Comparison of ENCODE assay signal across 25 mouse cellular contexts in the genomic region with DNA sequence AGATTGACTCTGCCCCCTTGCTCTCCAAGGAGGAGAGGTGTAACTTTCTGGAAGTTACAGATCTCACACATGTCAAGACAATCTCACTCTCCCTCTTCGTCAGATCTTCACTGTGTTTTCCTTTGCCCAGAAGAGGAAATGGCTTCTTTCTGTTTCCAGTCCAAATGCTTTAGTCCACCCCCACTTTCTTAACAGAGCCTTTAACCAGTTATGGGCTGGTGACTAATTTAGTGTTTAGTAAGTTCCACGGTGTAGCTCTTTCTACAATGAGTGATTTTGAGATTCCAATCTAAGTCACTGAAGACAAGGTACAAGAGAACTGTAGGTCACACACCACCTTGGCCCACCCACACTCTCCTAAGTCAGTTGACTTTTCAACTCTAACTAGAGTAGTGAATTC.
DNase-seq lines count a peak whose midpoint lies in the region; ATAC-seq and TF ChIP-seq lines count a peak whose summit lies in the region.
"Had no signal": no experiment of that assay in that cellular context is flagged by ENCODE, and none has a peak within 500 bp of the region (broad histone marks: within the 10 kb centered on the region; RNA-seq: fewer than 3 reads in every experiment).

No protein-coding gene starts in this region.

- H3K4me1 ChIP-seq in lung, postnatal 0 days (ENCODE audit: insufficient read depth, low read depth, low read length) = 0 out of 2 replicates have a peak, but pooled peaks cover 2% of the 10 kb centered on the region
- no peaks in the 10 kb centered on the region for H3K4me1 ChIP-seq in lung, adult 2 months (ENCODE audit: control insufficient read depth, insufficient read depth, low read length)
- no peaks in the 10 kb centered on the region for H3K4me1 ChIP-seq in midbrain, embryonic 15.5 days
- H3K4me1 ChIP-seq: embryonic facial prominence, embryonic 13.5 days; embryonic facial prominence, embryonic 15.5 days; forebrain, embryonic 13.5 days; forebrain, embryonic 15.5 days had no signal

- H3K36me3 ChIP-seq in lung, postnatal 0 days (ENCODE audit: insufficient read depth, low read length) = no peaks in the 10 kb centered on the region
- H3K36me3 ChIP-seq in midbrain, embryonic 15.5 days (replicated peaks) = no peaks in the 10 kb centered on the region
- H3K36me3 ChIP-seq: embryonic facial prominence, embryonic 13.5 days; embryonic facial prominence, embryonic 15.5 days; forebrain, embryonic 15.5 days; G1E had no signal

- ATAC-seq in lung, postnatal 0 days = no peak
- ATAC-seq in common myeloid progenitor, adult 5-6 weeks (replicated peaks; ENCODE audit: low read depth, poor library complexity, severe bottlenecking) = 0 out of 2 replicates have a peak, but pooled peaks have one; percentile 42
- ATAC-seq in granulocyte monocyte progenitor cell, adult 5-6 weeks (replicated peaks; ENCODE audit: poor library complexity, severe bottlenecking) = peak; percentile 64
- ATAC-seq in megakaryocyte progenitor cell, adult 5-6 weeks (replicated peaks; ENCODE audit: poor library complexity) = peak; percentile 31; the same call in 1 of the 2 replicates
- no peak for ATAC-seq in monocyte, adult 5-6 weeks (replicated peaks; ENCODE audit: insufficient number of reproducible peaks, low FRiP score, low TSS enrichment, poor library complexity, severe bottlenecking)
- ATAC-seq in midbrain, embryonic 15.5 days (replicated peaks) = no peak
- ATAC-seq: forebrain, embryonic 13.5 days; forebrain, embryonic 15.5 days; forebrain, postnatal 0 days; Patski had no signal

- 39% methylated on average over 2 of the region's 2 CpGs for WGBS in lung, postnatal 0 days
- 36% methylated on average over 2 of the region's 2 CpGs for WGBS in lung, adult 2 months
- WGBS in midbrain, embryonic 15.5 days = 70% methylated on average over 2 of the region's 2 CpGs

- H3K9me3 ChIP-seq in lung, postnatal 0 days (ENCODE audit: low read length) = no peaks in the 10 kb centered on the region
- H3K9me3 ChIP-seq in midbrain, embryonic 15.5 days = no peaks in the 10 kb centered on the region
- H3K9me3 ChIP-seq: embryonic facial prominence, embryonic 13.5 days; embryonic facial prominence, embryonic 15.5 days; forebrain, embryonic 13.5 days; forebrain, embryonic 15.5 days; G1E had no signal

- no peak for TF ChIP-seq CTCF in lung, postnatal 0 days (IDR thresholded peaks at IDR 0.05)
- TF ChIP-seq CTCF in lung, adult 2 months (IDR thresholded peaks at IDR 0.05; ENCODE audit: insufficient read depth, low read length) = no peak

- no peak for TF ChIP-seq POLR2A in lung, adult 2 months (IDR thresholded peaks at IDR 0.05; ENCODE audit: borderline replicate concordance, extremely low read depth, low read depth, low read length)

- H3K27me3 ChIP-seq in lung, postnatal 0 days (replicated peaks; ENCODE audit: insufficient read depth, low read length) = no peaks in the 10 kb centered on the region
- no peaks in the 10 kb centered on the region for H3K27me3 ChIP-seq in midbrain, embryonic 15.5 days (replicated peaks)
- H3K27me3 ChIP-seq: embryonic facial prominence, embryonic 13.5 days; embryonic facial prominence, embryonic 15.5 days; forebrain, embryonic 13.5 days; forebrain, embryonic 15.5 days; Patski had no signal

- peak; percentile 30 for DNase-seq in lung, postnatal 0 days (ENCODE audit: low spot score)
- DNase-seq in lung, adult 2 months = no peak
- no peak for DNase-seq in T-cell, adult 2 months (ENCODE audit: low spot score)
- DNase-seq: adrenal gland, adult 2 months; adrenal gland, postnatal 10 days; adrenal gland, postnatal 25 days; cerebellum, adult 11 months; cerebellum, adult 18-20 months; cerebellum, adult 8-10 months; cerebellum, adult 9-11 months; cerebellum, postnatal 14 days; cerebellum, postnatal 36 days; embryo, embryonic 11 days; forebrain, postnatal 0 days had no signal

- H3K4me3 ChIP-seq in lung, postnatal 0 days (ENCODE audit: low read depth, low read length) = no peak overlapping the region
- no peak overlapping the region for H3K4me3 ChIP-seq in lung, adult 2 months (replicated peaks; ENCODE audit: extremely low read depth, low read depth, low read length)
- no peak overlapping the region for H3K4me3 ChIP-seq in midbrain, embryonic 15.5 days
- H3K4me3 ChIP-seq: embryonic facial prominence, embryonic 13.5 days; embryonic facial prominence, embryonic 15.5 days; forebrain, embryonic 13.5 days; forebrain, embryonic 15.5 days had no signal

- H3K27ac ChIP-seq in lung, postnatal 0 days (ENCODE audit: low read length) = no peak overlapping the region
- no peak overlapping the region for H3K27ac ChIP-seq in midbrain, embryonic 15.5 days
- H3K27ac ChIP-seq: embryonic facial prominence, embryonic 13.5 days; embryonic facial prominence, embryonic 15.5 days; forebrain, embryonic 13.5 days; forebrain, embryonic 15.5 days had no signal

- H3K9ac ChIP-seq in lung, postnatal 0 days (replicated peaks; ENCODE audit: low read depth) = no peak overlapping the region
- H3K9ac ChIP-seq in midbrain, embryonic 15.5 days = no peak overlapping the region
- H3K9ac ChIP-seq: embryonic facial prominence, embryonic 13.5 days; embryonic facial prominence, embryonic 15.5 days; forebrain, embryonic 13.5 days; forebrain, embryonic 15.5 days; forebrain, postnatal 0 days had no signal

- H3K4me2 ChIP-seq in lung, postnatal 0 days (replicated peaks; ENCODE audit: low read depth, low read length) = no peak overlapping the region
- no peak overlapping the region for H3K4me2 ChIP-seq in midbrain, embryonic 15.5 days
- H3K4me2 ChIP-seq: embryonic facial prominence, embryonic 13.5 days; embryonic facial prominence, embryonic 15.5 days; forebrain, embryonic 13.5 days; forebrain, embryonic 15.5 days had no signal

- no peak for TF ChIP-seq EP300 in lung, postnatal 0 days (IDR thresholded peaks at IDR 0.05)

Comparison
In these comparisons a context has a peak if more than half of its experiments do, and no peak if none do; other contexts are left out.
1. ATAC-seq: peak in common myeloid progenitor, adult 5-6 weeks (single experiment), granulocyte monocyte progenitor cell, adult 5-6 weeks (single experiment) and megakaryocyte progenitor cell, adult 5-6 weeks (single experiment); none in lung, postnatal 0 days (single experiment), monocyte, adult 5-6 weeks (single experiment) and midbrain, embryonic 15.5 days (single experiment).